Mouse (Mus musculus): Measurements from ENCODE around the gene Ccdc80.

- TF ChIP-seq CHD2 (IDR thresholded peaks at IDR 0.05; ENCODE audit: low read depth, low read length) = no peak
- TF ChIP-seq ZNF384 (IDR thresholded peaks at IDR 0.05; ENCODE audit: low read depth, low read length) = no peak
- TF ChIP-seq MAFK (IDR thresholded peaks at IDR 0.05; ENCODE audit: insufficient read depth, low read depth, low read length) = no peak
- no peak for TF ChIP-seq ZC3H11A (IDR thresholded peaks at IDR 0.05; ENCODE audit: borderline replicate concordance, low read depth, low read length)
- no peak for TF ChIP-seq HCFC1 (IDR thresholded peaks at IDR 0.05; ENCODE audit: borderline replicate concordance, insufficient read depth, low read length)
Measured at GRCm38 (mm10) chr16:45120844-45121425, 27.7 kb downstream of the Ccdc80 start.

All from ES-E14 (cell line).